Mouse (Mus musculus): Measurements from ENCODE around the gene Piezo1. TPM values are rescaled to one million over a fixed set of nuclear protein-coding genes. Genes with fewer than 3 reads are reported as not detected.

Piezo1 gene
- polyA plus RNA-seq, 1 experiment, result not detected

DNA sequence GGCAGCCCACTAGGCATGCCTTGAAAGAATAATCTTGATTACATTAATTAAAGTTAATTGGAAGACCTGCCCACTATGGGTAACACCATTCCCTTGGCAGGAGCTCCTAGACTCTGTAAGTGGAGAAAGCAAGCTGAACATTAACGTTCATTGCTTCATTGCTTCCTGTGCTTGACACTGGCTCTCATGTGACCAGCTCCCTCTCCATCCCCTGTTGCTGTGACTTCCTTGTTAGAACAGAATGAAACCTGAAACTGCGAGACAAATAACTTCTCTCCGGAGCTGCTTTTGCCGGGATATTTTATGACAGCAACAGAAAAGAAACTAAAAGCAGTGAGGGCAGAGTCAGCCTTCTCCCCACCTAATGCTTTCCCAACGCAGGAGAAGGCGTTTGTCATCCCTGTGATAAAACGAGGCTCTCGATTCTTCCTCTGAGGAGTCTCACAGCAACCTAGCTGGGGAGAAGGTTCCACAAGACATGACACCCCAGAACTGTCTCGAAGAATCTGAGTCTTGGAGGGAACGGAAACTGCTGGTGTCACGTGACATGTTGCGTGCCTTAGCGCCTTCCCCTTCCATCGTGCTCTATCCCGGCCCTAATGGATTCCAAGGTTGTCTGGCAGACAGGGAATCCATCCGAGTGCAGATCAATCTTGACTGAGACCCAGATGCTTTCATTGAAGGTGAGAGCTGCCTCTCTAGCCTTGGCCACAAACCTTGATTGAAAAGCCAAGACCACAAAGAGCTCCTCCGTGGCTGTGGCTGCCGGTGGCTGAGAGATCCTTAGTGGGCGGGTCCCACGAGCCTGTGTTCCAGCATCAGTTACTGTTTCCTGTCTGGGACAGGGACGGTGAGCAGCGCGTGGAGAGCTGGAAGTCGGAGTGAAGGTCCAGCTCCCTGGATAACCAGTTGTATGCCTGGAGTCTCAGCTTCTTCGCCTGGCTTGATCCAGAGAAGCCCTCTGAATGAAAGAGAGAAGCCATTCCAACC lies 13.5 kb upstream of the Piezo1 start:
- Histone ChIP-seq H3K27ac (ENCODE audit: insufficient read depth, low read depth, low read length) (no peak overlapping the region), H3K4me3 (ENCODE audit: insufficient read depth, low read depth, low read length) (no peak overlapping the region), H3K4me1 (ENCODE audit: control insufficient read depth, insufficient read depth, low read length) (peaks cover 13% of the 10 kb centered on the region)
- TF ChIP-seq CTCF (IDR thresholded peaks at IDR 0.05; ENCODE audit: insufficient read depth, low read depth, low read length), result no peak
- TF ChIP-seq POLR2A (IDR thresholded peaks at IDR 0.05; ENCODE audit: insufficient read depth, low read depth, low read length), result no peak
- WGBS, result 89% methylated on average over 25 of the region's 25 CpGs

DNA sequence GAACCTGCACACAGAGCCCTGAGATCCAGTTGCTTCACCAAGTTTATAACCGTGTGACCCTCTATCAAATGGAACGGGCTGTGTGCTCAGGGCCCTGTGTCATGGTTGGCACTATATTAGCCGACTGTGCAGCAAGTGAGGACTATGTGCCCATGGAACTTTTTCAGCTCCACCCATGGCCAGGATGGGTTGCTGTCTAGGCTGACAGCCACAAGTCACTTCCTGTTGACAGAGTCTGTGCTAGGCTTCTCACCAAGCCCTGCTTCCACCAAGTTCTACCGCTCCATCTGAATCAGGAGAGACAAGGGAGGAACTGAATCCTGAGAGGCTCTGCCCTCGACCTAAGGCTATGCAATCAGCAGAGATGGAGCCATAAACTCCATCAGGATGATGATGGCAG lies 10.1 kb upstream of the Piezo1 start:
- TF ChIP-seq POLR2A (IDR thresholded peaks at IDR 0.05; ENCODE audit: insufficient read depth, low read depth, low read length) (no peak), CTCF (IDR thresholded peaks at IDR 0.05; ENCODE audit: insufficient read depth, low read depth, low read length) (no peak)
- no peak overlapping the region for H3K27ac ChIP-seq (ENCODE audit: insufficient read depth, low read depth, low read length)
- 76% methylated on average over 5 of the region's 5 CpGs for WGBS
- H3K4me1 ChIP-seq (ENCODE audit: control insufficient read depth, insufficient read depth, low read length), result peaks cover 10% of the 10 kb centered on the region
- H3K4me3 ChIP-seq (ENCODE audit: insufficient read depth, low read depth, low read length), result no peak overlapping the region

DNA sequence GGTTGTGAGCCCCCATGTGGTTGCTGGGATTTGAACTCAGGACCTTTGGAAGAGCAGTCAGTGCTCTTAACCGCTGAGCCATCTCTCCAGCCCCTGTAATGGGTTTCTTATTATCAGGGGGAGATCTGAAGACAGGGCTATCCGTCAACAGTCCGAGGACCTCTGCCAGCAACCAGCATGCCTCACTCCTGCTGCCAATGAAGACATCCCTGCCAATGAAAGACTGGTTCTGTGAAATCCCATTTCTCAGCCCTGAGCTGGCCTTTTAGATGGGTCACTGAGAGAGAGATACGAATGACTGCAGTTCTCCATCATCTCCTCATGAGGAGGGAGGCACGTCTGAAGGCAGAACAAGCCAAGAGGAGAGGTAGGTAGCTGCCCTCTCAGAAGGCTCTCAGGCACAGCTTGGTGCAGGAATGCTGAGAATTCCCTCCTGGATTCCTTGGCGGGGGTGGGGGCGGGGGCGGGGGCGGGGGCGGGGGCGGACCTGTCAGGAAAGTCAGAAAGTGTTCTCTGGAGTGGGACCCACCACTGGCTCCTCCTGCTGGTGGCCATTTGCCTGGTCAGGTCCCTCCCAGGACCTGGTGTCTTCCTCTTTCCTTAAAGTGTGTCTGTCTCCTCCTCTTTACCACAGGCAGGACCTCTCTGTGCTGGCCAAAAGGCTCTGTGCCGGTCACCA lies 7.7 kb upstream of the Piezo1 start:
- no peak for TF ChIP-seq CTCF (IDR thresholded peaks at IDR 0.05; ENCODE audit: insufficient read depth, low read depth, low read length)
- Histone ChIP-seq H3K4me1 (ENCODE audit: control insufficient read depth, insufficient read depth, low read length) (peaks cover 13% of the 10 kb centered on the region), H3K27ac (ENCODE audit: insufficient read depth, low read depth, low read length) (no peak overlapping the region), H3K4me3 (ENCODE audit: insufficient read depth, low read depth, low read length) (no peak overlapping the region)
- WGBS, result 26% methylated on average over 12 of the region's 12 CpGs

DNA sequence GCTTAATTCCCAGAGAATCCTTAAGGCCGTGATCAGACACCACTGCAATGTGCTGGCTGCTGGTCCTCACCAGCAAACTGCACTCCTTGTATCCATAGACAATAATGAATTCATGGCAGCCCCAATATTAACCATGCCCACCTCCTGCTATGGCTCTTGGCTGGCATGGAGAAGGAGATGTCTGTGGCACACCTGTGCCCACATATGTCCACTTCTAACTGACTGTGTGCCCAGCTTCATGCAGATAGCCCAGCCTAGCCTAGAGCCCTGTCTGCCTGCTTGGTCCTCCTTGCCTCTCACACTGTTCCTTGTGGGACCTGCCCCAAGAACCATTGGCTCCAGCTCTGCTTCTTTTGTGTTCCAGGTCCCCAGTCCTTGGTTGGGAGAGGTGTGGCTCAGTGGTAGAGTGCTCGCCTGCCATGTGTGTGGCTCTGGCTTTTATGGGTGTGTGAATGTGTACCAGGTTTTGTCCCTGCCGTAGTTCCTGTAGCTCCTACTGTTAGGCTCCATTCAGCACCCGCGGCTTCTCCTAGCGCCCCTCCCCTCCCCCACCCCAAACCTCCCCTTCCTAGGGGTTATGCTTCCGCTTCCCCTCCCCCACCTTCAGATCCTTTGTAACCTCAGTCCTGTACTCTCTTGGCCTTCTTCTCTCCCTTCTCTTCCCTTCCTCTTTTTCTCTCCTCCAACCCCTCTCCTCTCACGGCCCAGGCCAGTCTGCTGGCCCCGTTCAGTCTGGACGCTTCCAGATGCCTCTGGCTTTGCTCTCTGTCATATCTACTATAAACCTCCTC lies 6.3 kb upstream of the Piezo1 start:
- peaks cover 13% of the 10 kb centered on the region for H3K4me1 ChIP-seq (ENCODE audit: control insufficient read depth, insufficient read depth, low read length)
- TF ChIP-seq POLR2A (IDR thresholded peaks at IDR 0.05; ENCODE audit: insufficient read depth, low read depth, low read length), result no peak
- 51% methylated on average over 10 of the region's 10 CpGs for WGBS
- no peak overlapping the region for H3K4me3 ChIP-seq (ENCODE audit: insufficient read depth, low read depth, low read length)
- no peak overlapping the region for H3K27ac ChIP-seq (ENCODE audit: insufficient read depth, low read depth, low read length)

DNA sequence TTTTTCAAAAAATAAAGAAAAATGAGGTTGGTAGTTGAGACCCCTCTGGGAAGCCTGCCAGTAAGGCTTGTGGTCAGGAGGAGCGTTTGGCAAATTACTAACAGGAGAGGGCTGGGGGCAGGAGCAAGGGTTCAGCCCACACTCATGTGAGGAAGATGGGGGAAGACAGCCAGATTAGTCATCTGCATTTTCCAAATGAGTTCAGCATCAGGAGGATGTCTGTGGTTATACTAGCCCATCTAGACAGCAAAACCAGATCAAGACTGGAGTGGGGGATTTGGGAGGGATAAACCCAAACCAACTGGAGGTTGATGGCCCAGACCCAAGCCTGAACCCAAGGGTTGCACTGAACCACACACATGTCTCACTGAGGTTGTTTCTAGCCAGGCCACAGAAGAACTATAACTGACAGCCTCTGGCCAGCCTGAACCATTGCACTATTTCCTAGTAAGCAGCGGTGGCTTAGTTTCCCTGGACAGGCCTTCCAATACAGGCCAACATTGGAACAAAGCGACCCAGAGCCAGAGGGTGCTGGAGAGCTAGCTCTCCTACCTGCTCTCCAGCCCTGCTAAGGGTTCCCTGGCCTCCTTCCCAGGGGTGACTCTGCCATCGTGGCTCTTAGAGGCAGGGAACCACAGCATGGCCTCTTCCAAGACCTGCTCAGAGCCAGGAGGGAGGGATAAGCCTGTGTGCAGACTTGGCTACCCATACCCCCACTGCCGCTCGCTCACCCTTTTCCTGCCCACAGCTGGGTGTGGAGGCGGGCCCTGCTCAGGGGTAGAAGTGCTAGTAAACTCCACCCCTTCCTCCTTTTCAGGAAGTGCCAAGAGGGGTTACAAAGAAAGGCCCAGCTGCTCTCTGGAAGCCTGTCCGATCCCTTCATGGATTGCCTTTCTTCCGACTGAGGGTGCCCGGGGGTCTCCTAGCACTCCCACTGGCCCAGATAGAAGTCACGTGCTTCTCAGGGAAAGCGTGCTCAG lies 5.2 kb upstream of the Piezo1 start:
- WGBS, result 63% methylated on average over 12 of the region's 12 CpGs
- Histone ChIP-seq H3K4me1 (ENCODE audit: control insufficient read depth, insufficient read depth, low read length) (peaks cover 15% of the 10 kb centered on the region), H3K4me3 (ENCODE audit: insufficient read depth, low read depth, low read length) (no peak overlapping the region), H3K27ac (ENCODE audit: insufficient read depth, low read depth, low read length) (no peak overlapping the region; the same call in 1 of the 2 replicates)
- TF ChIP-seq POLR2A (IDR thresholded peaks at IDR 0.05; ENCODE audit: insufficient read depth, low read depth, low read length) (no peak), CTCF (IDR thresholded peaks at IDR 0.05; ENCODE audit: insufficient read depth, low read depth, low read length) (no peak)

DNA sequence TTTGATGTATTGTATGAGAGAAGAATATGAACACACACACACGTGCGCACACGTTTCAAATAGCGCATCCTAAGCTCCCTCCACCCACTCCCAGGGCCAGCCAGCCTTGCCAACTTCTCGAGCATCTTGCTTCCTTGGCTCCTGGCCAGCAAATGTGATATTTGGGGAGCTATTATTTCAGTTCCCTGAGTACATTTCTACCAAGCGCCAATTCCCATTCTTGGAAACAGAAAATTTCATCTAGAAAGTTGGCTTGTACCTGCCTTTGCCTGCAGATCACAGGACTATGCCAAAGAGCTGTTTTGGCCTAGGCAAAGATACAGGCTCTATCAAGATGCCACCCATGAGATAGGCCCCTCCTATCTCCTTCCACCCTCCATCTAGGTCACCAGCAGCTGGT lies 3.7 kb upstream of the Piezo1 start:
- no peak overlapping the region for H3K27ac ChIP-seq (ENCODE audit: insufficient read depth, low read depth, low read length)
- 31% methylated on average over 6 of the region's 6 CpGs for WGBS
- TF ChIP-seq CTCF (IDR thresholded peaks at IDR 0.05; ENCODE audit: insufficient read depth, low read depth, low read length), result no peak
- H3K4me1 ChIP-seq (ENCODE audit: control insufficient read depth, insufficient read depth, low read length), result peaks cover 28% of the 10 kb centered on the region
- no peak overlapping the region for H3K4me3 ChIP-seq (ENCODE audit: insufficient read depth, low read depth, low read length)

DNA sequence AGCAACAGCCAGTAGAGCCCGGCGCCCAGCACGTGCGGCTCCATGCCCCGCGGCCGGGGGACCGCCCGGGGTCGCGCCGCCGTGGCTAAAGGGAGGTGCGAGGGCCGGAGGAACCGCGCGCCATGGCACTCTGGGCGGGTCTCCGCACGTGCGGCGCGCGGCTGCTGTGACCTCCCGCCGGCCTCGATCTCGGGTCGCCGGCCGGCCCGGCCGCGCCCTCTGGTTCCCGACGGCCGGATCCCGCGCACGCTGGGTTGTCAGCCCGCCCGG lies 199 bp downstream of the Piezo1 start:
- TF ChIP-seq CTCF (IDR thresholded peaks at IDR 0.05; ENCODE audit: insufficient read depth, low read depth, low read length), result no peak
- TF ChIP-seq POLR2A (IDR thresholded peaks at IDR 0.05; ENCODE audit: insufficient read depth, low read depth, low read length), result no peak
- peaks cover 30% of the 10 kb centered on the region for H3K4me1 ChIP-seq (ENCODE audit: control insufficient read depth, insufficient read depth, low read length)
- under 1% methylated on average over 43 of the region's 43 CpGs for WGBS
- peak overlapping the region; percentile 49 for H3K4me3 ChIP-seq (ENCODE audit: insufficient read depth, low read depth, low read length)
- H3K27ac ChIP-seq (ENCODE audit: insufficient read depth, low read depth, low read length), result no peak overlapping the region

DNA sequence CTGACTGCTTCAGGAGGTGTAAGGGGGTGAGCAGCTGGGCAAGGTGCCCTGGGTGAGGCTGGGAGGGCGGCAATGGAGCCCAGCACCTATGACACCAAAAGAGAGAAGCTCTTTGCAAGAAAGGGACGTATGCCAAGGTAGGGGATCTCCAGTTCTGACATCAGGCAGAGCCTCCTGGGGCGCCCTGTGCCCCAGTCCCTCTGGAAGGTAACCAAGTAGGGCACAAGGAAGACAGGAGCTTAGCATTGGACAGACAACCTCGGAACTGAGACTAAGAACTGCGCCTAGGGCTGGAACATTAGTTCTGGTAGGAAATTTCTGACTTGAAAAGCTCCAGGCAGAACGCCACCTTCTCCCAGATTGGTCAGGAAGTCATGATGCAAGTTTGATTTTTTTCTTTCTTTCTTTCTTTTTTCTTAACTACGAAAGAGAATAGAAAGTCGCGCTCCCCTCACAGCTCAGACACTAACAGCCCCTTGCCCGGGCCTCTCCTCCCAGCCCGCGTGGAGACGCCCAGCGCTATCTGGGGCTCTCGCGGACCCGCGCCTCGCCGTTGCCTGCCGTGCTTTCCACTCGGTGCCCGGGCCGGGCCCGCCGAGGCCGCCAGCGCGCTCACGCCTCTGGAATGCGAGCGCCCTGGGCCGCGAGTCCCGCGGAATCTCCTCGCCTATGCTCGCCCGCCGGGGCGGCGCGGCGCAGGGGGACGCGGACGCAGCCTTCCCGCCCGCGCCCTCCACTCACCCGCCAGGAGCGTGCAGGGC lies 715 bp downstream of the Piezo1 start:
- Histone ChIP-seq H3K4me3 (ENCODE audit: insufficient read depth, low read depth, low read length) (peak overlapping the region; percentile 49), H3K4me1 (ENCODE audit: control insufficient read depth, insufficient read depth, low read length) (peaks cover 30% of the 10 kb centered on the region), H3K27ac (ENCODE audit: insufficient read depth, low read depth, low read length) (no peak overlapping the region)
- WGBS, result 8% methylated on average over 52 of the region's 52 CpGs
- TF ChIP-seq CTCF (IDR thresholded peaks at IDR 0.05; ENCODE audit: insufficient read depth, low read depth, low read length) (no peak), POLR2A (IDR thresholded peaks at IDR 0.05; ENCODE audit: insufficient read depth, low read depth, low read length) (no peak)

Data from olfactory bulb, adult 2 months (tissue).